Mouse (Mus musculus) liver, embryonic 11.5 days (tissue): ENCODE results near the gene Fbxw5. TPM values are rescaled to one million over a fixed set of nuclear protein-coding genes. Genes with fewer than 3 reads are reported as not detected.

Source experiments
- ATAC-seq: fragments of 200-750 bp; cut with Nextera tagmentation; replicated peaks from 2 replicates; pipeline ENCODE4 v1.8.0; 2017; ENCODE audit warnings: moderate number of reproducible peaks, mild to moderate bottlenecking, moderate TSS enrichment, moderate library complexity; ENCODE audit not compliant: low FRiP score
- DNase-seq: peaks from one replicate; pipeline ENCODE4 v3.0.0-alpha.2; 2017; ENCODE audit warnings: low spot score
- H3K27ac ChIP-seq: fragments of 300-500 bp; sonication (generic); 2 replicates; pipeline ENCODE4 v1.5.1; 2014; ENCODE audit warnings: mild to moderate bottlenecking, low read depth, low read length, control low read depth
- H3K27me3 ChIP-seq: fragments of 300-500 bp; sonication (generic); replicated peaks from 2 replicates; pipeline ENCODE4 v1.6.1; 2014; ENCODE audit warnings: low read length, mixed read lengths; ENCODE audit not compliant: control insufficient read depth, insufficient read depth
- H3K36me3 ChIP-seq: fragments of 300-500 bp; sonication (generic); 2 replicates; pipeline ENCODE4 v1.6.1; 2014; ENCODE audit warnings: mild to moderate bottlenecking, low read length, moderate library complexity, mixed read lengths; ENCODE audit not compliant: control insufficient read depth, insufficient read depth
- H3K4me1 ChIP-seq: fragments of 300-500 bp; sonication (generic); replicated peaks from 2 replicates; pipeline ENCODE4 v1.6.1; 2014; ENCODE audit warnings: low read length, mixed read lengths; ENCODE audit not compliant: control insufficient read depth, insufficient read depth
- H3K4me2 ChIP-seq: fragments of 300-500 bp; sonication (generic); 2 replicates; pipeline ENCODE4 v1.6.1; 2014; ENCODE audit warnings: mild to moderate bottlenecking, control low read depth, moderate library complexity
- H3K4me3 ChIP-seq: fragments of 300-500 bp; sonication (generic); 2 replicates; pipeline ENCODE4 v1.5.1; 2014; ENCODE audit warnings: low read depth, low read length, control low read depth
- H3K9ac ChIP-seq: fragments of 300-500 bp; sonication (generic); 2 replicates; pipeline ENCODE4 v1.6.1; 2014; ENCODE audit warnings: low read depth, low read length, control low read depth
- H3K9me3 ChIP-seq: fragments of 300-500 bp; sonication (generic); 2 replicates; pipeline ENCODE4 v1.6.1; 2016; ENCODE audit warnings: low read length, inconsistent platforms, mixed read lengths; ENCODE audit not compliant: control insufficient read depth
- WGBS: fragments of 180-500 bp; shearing (Covaris S2); extraction: QIAGEN DNeasy Blood & Tissue Kit; methylation state at CpG from one replicate; pipeline ENCODE4 v1.1.7; 2014; 5-methylcytosine and 5-hydroxymethylcytosine counted together
- polyA plus RNA-seq: library from polyadenylated mRNA; unstranded; fragments of >200 nt; fragmentation: Nextera tagmentation; extraction: Ambion mirVana; gene quantifications from 2 replicates; pipeline ENCODE4 v1.2.1, GENCODE M21; 2014

Fbxw5 gene
- polyA plus RNA-seq, 1 experiment from 2014 or later: 63.6 TPM

- Histone ChIP-seq H3K4me3 (peak within 1 kb of the TSS; percentile 91), H3K9ac (peak within 1 kb of the TSS; percentile 97), H3K36me3 (peaks cover 7% of the 10 kb centered on the region), H3K27me3 (no peaks in the 10 kb centered on the region), H3K9me3 (no peaks in the 10 kb centered on the region), H3K4me2 (peak within 1 kb of the TSS; percentile 99), H3K27ac (peak within 1 kb of the TSS; percentile 86), H3K4me1 (peaks cover 31% of the 10 kb centered on the region)
- WGBS: 78% methylated on average over 20 of the region's 20 CpGs
- ATAC-seq (no peak), DNase-seq (no peak)
Measured at GRCm38 (mm10) chr2:25501593-25502486, 1.3 kb downstream of the Fbxw5 start, which contains the start of gene C8g. TSS of gene C8g (minus strand) at chr2:25501719.

DNA sequence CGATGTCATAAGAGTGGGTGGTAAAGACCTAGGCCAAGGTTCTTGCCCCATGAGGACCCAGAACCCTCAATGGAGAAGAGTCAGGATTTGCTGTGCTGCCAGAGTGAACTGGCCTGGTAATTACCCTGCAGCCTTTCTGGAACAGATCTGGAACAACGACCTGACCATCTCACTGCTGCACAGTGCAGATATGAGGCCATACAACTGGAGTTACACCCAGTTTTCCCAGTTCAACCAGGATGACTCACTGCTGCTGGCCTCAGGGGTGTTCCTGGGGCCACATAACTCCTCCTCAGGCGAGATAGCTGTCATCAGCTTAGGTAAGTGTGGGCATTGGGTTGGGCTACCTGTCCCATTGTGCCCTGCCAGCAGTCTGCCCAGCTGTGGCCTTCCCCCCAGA, 2.2 kb downstream of the Fbxw5 start:
- Histone ChIP-seq H3K4me3 (peak overlapping the region; percentile 91; the same call in 1 of the 2 replicates), H3K4me2 (peak overlapping the region; percentile 99), H3K9me3 (no peaks in the 10 kb centered on the region), H3K9ac (0 out of 2 replicates have a peak overlapping the region, but pooled peaks have one; percentile 8), H3K36me3 (peaks cover 7% of the 10 kb centered on the region), H3K27me3 (no peaks in the 10 kb centered on the region), H3K27ac (peak overlapping the region; percentile 86), H3K4me1 (peaks cover 28% of the 10 kb centered on the region)
- ATAC-seq (peak; percentile 74), DNase-seq (no peak)
- 61% methylated on average over 3 of the region's 3 CpGs for whole genome bisulfite sequencing

DNA sequence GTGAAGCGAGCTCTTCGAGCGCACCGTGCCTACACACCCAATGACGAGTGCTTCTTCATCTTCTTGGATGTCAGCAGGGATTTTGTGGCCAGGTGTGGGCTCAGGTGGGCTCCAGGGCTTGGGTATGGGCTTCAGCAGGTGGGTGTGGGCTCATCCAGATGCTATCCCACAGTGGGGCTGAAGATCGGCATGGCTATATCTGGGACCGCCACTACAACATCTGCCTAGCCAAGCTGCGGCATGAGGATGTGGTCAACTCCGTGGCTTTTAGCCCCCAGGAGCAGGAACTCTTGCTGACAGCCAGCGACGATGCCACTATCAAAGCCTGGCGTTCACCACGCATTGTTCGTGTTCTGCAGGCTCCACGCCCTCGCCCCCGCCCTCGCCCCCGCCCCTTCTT, 4.0 kb downstream of the Fbxw5 start:
- Histone ChIP-seq H3K4me1 (peaks cover 27% of the 10 kb centered on the region), H3K4me3 (no peak overlapping the region), H3K36me3 (peaks cover 7% of the 10 kb centered on the region), H3K9ac (no peak overlapping the region), H3K9me3 (no peaks in the 10 kb centered on the region), H3K27ac (no peak overlapping the region), H3K4me2 (no peak overlapping the region), H3K27me3 (no peaks in the 10 kb centered on the region)
- DNase-seq (no peak), ATAC-seq (no peak)
- WGBS: 70% methylated on average over 19 of the region's 19 CpGs

GRCm38 (mm10) chr2:25505000-25505399, 4.5 kb downstream of the Fbxw5 start:
- no peaks in the 10 kb centered on the region for H3K27me3 ChIP-seq
- peaks cover 7% of the 10 kb centered on the region for H3K36me3 ChIP-seq
- peaks cover 25% of the 10 kb centered on the region for H3K4me1 ChIP-seq
- DNase-seq: no peak
- H3K9ac ChIP-seq: no peak overlapping the region
- H3K27ac ChIP-seq: no peak overlapping the region
- ATAC-seq: no peak
- WGBS: 71% methylated on average over 1 of the region's 1 CpGs
- H3K4me3 ChIP-seq: no peak overlapping the region
- H3K4me2 ChIP-seq: no peak overlapping the region
- no peaks in the 10 kb centered on the region for H3K9me3 ChIP-seq

GRCm38 (mm10) chr2:25505860-25506259, 5.3 kb downstream of the Fbxw5 start:
- WGBS: 92% methylated on average over 4 of the region's 4 CpGs
- Histone ChIP-seq H3K4me2 (no peak overlapping the region), H3K9me3 (no peaks in the 10 kb centered on the region), H3K4me3 (no peak overlapping the region), H3K36me3 (peaks cover 7% of the 10 kb centered on the region), H3K9ac (no peak overlapping the region), H3K27ac (no peak overlapping the region), H3K4me1 (peaks cover 23% of the 10 kb centered on the region), H3K27me3 (no peaks in the 10 kb centered on the region)
- ATAC-seq (no peak), DNase-seq (no peak)

- H3K4me1 ChIP-seq: peaks cover 16% of the 10 kb centered on the region
- H3K4me3 ChIP-seq: no peak overlapping the region
- peaks cover 7% of the 10 kb centered on the region for H3K36me3 ChIP-seq
- no peak overlapping the region for H3K4me2 ChIP-seq
- whole genome bisulfite sequencing: 44% methylated on average over 5 of the region's 5 CpGs
- H3K27me3 ChIP-seq: no peaks in the 10 kb centered on the region
- DNase-seq (no peak), ATAC-seq (no peak)
- H3K27ac ChIP-seq: no peak overlapping the region
- no peaks in the 10 kb centered on the region for H3K9me3 ChIP-seq
- H3K9ac ChIP-seq: no peak overlapping the region
Measured at GRCm38 (mm10) chr2:25506964-25507363, 6.4 kb downstream of the Fbxw5 start.

DNA sequence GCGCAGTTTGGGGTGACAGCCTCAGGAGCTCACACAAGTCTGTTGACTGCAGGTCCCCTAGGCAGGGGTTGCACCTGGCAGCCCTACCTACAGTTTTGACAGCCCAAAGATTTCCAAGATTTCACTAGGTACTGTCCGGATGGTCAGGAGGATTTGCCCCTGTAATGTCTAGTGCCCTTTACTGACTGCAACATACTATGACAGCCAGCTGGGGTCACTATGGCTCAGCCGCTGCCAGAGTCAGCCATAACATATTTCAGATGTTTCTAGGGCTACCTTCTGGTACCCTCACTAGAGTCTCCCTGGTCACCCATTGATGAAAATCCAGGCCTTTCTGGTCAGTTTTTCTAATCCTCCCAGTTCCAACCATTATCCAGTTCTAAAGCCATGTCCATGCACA, 9.4 kb downstream of the Fbxw5 start:
- ATAC-seq (no peak), DNase-seq (no peak)
- H3K27ac ChIP-seq: no peak overlapping the region
- no peaks in the 10 kb centered on the region; the same call in 1 of the 2 replicates for H3K36me3 ChIP-seq
- WGBS: 77% methylated on average over 3 of the region's 3 CpGs
- no peak overlapping the region for H3K9ac ChIP-seq
- H3K27me3 ChIP-seq: no peaks in the 10 kb centered on the region
- no peaks in the 10 kb centered on the region for H3K4me1 ChIP-seq
- H3K4me3 ChIP-seq: no peak overlapping the region
- H3K4me2 ChIP-seq: no peak overlapping the region
- no peaks in the 10 kb centered on the region for H3K9me3 ChIP-seq

DNA sequence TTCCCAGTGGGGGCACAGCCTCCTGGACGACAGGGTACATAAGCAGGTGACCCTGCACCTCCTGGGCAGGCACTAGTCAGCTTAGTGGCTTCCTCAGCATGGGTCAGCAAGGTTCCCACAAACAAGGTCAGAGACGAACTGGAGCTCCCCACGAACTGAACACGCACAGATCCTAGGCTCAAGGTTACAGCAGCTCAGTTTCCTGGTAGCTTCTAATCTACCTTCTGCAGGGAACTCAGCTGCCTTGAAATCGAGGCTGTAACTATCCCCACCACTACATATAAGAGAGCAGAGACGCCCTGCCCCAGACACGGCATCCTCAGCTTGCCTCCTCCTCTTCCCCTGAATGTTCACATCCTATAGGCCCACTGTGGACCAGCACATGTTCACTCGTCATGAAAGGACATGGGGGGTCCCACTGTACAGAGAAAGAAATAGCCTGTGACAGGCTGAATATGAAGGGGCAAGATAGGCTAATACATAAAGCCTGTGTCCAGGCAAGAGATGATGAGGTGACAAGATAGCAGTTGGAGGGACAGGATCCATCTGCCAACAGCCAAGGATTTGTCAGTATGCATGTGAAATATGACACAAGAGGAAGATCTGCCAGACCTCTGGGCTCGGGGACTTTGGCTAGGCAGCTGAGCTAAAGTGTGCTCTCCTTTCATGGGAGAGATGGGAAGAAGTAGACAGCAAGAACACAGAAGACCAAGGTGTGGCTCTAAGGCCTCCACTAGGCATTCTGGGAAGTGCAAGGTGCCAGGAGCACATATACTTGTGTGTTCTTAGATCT, 26.2 kb downstream of the Fbxw5 start:
- 83% methylated on average over 9 of the region's 9 CpGs for WGBS
- no peak for ATAC-seq
- no peak overlapping the region for H3K9ac ChIP-seq
- no peak overlapping the region for H3K4me3 ChIP-seq
- no peaks in the 10 kb centered on the region for H3K9me3 ChIP-seq
- H3K4me1 ChIP-seq: no peaks in the 10 kb centered on the region
- H3K27me3 ChIP-seq: no peaks in the 10 kb centered on the region
- no peak overlapping the region for H3K4me2 ChIP-seq
- DNase-seq: no peak
- no peak overlapping the region for H3K27ac ChIP-seq
- H3K36me3 ChIP-seq: peaks cover 67% of the 10 kb centered on the region
